Mouse (Mus musculus): Measurements from ENCODE around the gene Rara.
"Not testable (repeated sequence)": the region's sequence is repeated elsewhere in the genome, so short reads cannot be mapped to it uniquely, and the experiment has no call there.

The Rara gene

DNA sequence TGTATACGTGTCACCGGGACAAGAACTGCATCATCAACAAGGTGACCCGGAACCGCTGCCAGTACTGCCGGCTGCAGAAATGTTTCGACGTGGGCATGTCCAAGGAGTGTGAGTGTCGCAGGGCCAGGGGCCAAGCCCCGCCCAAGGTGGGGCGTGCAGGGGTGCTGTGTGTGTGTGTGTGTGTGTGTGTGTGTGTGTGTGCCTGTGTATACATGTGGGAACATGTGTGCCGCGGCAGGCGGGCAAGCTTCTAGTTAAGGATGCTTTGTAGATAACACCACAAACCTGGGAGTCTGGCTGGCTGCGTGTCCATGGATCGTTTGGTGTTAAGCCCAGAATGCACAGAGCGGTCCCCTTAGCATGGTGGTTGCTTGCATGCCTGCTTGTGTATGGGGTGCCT is 40.5 kb downstream of the Rara start:
- no peak for DNase-seq (ENCODE audit: low spot score in 2 of 2)

DNA sequence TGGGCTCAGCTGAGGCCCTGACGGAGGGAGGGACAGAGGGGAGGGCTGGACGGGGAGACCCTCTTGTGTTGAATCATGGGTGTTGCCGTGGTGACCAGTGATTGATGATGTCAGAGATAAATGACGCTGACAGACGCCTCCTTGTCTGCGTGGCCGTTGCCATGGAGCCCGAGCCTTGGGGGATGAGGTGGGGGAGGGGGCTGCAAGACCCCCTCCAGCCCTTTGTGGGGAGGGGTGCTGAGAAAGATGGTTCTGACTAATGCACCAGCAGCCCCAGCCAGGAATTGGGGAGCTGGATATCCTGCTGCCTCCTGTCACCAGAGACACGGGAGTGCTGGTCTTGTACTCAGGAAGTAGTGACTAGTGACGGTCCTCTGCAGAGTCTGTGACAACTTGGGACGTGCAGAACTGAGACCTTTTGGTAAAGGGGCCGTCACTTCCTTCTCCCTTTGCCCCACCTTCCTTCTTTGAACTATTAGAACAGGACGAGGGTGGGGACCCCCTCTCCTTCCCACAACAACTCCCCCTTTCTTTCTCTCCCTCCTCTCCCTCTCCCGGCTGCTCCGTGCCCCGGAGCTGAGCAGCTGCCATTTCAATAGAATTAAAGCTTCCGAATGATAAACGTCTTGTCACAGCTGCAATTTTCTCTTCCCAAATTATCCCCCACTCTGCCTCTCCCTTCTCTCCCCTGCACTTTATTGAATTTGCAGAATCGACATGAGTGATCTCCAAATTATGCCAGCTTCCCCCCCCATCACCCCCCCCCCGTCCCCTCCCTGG is 41.3 kb downstream of the Rara start:
- DNase-seq (ENCODE audit: low spot score in 2 of 2) = no peak

DNA sequence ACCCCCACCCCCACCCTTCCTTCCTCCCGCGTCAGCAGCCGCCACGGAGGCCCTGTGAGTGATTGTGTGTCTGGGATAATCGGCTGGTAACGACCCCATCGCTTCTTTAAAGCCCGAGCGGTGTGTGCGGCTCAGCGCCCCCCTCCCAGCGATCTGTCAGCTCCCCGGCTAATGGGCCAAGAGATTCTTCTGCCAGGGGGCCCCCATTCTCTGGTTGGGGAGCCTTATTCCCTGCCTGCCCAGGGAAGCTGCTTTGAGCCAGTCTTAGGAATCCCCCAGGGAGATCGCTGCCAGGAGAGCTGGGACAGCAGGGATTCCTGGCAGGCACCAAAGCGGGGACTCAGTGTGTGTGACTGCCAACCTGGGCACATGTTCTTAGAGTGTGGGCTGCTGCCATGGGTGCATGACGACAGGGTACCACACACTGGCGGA is 41.9 kb downstream of the Rara start:
- peak; percentile 67 to 75 for DNase-seq (ENCODE audit: low spot score in 2 of 2)

DNA sequence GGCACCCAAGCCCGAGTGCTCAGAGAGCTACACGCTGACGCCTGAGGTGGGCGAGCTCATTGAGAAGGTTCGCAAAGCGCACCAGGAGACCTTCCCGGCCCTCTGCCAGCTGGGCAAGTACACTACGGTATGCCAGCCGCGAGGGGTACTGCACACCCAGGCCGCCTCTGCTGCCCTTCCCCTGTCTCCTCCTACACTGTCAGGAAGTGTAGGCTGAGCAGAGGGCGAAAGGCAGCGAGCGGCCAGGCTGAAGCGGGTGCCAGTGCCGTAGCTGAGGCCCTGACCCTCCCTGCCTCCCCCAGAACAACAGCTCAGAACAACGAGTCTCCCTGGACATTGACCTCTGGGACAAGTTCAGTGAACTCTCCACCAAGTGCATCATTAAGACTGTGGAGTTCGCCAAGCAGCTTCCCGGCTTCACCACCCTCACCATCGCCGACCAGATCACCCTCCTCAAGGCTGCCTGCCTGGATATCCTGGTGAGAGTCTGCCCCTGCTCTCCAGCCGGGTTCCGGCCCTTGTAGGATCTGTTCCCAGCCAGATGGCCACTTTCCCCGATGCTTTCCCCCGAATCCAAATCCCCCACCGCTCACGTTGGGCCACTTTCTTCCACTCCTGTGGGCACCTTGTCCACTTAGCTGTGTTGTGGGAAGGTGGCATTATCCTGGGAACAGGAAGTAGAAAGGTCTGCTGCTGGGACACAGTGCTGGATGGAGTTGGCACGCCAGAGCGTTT is 42.7 kb downstream of the Rara start:
- no peak for DNase-seq (ENCODE audit: low spot score in 2 of 2)

DNA sequence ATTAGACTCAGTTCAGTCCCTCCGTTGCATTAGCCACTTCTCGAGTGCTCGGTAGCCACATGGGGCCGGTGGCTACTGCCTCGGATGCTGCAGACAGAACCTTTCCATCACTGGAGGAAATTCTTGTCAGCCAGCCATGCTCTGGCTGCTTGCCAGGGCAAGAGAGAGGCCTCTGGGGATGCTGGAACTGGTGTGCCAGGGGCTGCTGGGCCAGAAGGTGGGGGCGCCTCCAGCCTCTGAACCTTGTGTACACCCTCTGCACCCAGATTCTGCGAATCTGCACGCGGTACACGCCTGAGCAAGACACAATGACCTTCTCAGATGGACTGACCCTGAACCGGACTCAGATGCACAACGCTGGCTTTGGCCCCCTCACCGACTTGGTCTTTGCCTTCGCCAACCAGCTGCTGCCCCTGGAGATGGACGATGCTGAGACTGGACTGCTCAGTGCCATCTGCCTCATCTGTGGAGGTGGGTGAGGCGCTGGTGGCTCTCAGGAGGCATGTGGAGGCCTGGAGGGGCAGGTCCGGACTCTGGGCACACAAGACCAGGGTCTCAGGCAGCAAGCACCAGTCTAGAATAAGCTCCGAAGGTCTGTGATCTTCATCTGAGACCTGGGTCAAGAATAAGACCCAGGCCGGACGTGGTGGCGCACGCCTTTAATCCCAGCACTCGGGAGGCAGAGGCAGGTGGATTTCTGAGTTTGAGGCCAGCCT is 43.9 kb downstream of the Rara start:
- no peak for DNase-seq (ENCODE audit: low spot score in 2 of 2)

DNA sequence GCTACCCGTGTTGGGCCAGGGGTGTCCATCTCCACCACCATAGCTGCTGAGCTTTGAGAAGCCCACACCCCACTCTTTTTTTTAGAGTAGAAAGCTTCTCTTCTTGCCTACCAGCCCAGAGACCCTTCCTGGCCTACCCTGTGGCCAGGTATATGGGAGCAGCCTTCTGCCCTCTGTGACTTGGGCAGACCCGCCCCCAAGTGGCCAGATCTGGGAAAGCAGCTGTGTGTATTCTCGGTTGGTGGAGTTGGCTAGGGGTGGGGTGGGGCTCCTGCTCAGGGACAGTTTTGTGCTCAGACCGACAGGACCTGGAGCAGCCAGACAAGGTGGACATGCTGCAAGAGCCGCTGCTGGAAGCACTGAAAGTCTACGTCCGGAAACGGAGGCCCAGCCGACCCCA is 44.6 kb downstream of the Rara start:
- DNase-seq (ENCODE audit: low spot score in 2 of 2) = peak; percentile 84 to 88

DNA sequence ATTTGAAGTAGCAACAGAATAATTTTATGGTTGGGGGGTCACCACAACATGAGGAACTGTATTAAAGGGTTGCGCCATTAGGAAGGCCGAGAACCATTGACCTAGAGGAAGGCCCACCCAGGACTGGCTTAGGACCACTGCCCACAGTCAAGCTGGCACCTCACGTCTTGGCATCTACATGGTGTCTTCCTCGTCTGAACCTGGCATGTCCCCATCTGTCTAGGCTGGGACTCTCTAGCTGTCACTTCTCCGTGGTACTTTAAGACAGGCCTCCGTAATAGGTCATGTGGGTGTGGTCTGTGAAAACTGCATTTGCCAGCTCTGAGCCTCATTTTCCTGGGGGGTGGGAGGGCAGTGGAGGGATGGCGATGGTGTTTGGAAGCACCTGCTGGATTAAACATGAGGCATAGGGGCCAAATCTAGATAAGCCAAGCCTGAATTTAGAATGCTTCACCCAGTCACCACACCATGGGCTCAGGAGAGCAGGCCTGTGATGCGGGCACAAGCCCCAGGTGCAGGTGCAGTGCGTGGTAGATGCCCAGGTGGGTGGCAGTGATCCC is 45.3 kb downstream of the Rara start:
- no peak for DNase-seq (ENCODE audit: low spot score in 2 of 2)

DNA sequence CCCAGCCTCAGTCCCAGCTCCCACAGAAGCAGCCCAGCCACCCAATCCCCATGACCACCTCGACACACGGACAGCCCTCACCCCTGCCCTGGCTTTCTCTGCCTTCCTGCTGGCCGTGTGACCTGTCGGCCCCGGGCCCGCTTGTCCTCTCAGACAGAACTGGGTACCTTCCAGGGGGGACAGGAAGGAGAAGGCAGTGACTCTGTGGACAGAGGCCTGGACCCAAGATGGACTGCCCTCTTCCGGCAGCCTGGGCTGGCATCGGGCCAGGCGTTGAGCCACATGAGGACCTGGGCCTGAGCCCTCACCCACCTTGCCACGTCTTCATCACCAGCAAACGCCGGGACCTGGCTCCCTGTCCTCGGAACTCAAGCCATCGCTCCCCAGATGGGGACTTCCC is 46.0 kb downstream of the Rara start:
- DNase-seq (ENCODE audit: low spot score in 2 of 2) = no peak

DNA sequence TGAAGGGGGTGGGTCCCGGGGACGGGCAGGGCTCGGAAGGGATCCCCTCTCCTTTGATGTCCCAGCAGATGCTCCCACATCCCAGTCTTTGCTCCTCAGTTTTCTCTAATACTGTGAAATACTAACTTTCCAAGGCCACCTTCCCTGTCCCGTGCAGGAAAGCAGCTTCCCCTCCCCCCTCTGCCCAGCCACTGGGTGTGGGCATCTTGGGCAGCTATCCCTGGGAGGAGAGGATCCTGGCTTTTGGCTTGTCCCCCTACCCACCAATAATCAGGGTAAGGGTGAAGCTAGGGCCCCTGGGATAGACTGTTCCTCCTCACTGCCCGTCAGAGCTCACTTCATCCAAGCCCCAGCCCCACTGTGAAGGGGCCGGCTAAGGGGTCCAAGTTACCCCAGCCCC is 46.6 kb downstream of the Rara start:
- DNase-seq (ENCODE audit: low spot score in 2 of 2) = no peak

DNA sequence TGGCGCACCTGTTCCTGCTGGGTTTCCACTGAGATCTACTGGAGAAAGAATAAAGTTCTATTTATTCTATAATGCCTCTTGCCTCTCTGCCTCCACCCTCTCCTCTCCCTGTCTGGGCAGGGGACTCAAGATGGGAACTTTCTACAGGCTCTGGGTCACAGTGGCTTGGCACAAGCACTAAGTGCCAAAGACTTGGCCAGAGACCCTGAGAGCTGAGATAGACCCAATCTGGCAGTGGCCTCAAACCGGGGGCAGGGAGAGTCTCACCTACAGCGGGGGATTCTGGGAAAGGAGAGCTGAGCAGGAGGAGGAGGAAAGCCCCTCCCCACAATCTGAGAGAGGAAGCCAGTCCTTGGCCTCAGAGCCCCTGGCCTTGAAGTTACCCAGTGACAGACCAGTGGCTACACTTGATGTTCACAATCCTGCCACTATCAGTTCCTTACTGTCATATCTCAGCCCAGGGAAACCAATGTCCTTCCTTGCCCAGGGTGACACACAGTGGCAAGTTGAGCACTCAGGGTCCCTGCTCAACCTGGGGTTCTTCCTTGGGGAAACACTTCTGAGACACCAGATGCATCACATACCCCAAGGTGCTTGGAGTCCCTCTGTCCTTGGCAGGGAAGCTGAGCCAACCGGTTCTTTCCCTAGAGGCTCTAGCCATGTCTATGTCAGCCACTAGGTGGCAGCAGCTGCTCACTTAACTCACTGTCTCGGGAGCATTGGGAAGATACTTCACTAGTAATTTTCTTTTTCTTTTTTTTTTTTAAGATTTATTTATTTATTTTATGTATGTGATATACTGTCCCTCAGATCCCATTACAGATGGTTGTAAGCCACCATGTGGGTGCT is 47.5 kb downstream of the Rara start:
- peak; percentile 88 to 92 for DNase-seq (ENCODE audit: low spot score in 2 of 2)

DNA sequence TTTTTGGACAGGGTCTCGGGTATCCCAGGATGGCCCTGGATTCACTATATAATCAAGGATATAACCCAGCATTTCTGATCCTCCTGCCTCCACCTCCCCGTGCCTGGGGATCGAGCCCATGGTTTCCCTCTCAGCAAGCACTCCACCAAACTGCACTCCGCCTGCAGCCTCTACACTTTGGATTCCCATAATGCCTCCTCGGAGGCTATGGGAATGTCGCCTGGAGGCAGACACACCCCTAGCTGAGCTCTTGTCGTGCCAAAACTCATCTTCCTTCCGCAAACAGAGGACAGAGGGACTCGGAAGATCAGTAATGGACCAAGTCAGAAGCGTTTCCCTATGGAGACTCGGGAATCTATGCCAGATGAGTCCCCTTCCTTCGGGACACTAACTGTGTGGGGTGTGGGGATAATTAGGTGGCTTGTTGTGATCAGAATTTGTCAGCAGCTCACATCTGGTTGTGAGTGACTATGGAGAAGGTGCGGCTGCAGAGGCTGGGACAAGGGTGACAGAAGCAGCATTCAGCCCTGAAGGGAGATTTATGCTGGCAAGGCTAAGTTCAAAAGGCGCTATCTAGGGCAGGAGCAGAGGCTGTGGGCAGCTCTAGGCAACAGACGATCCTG is 51.0 kb downstream of the Rara start:
- no peak for DNase-seq (ENCODE audit: low spot score in 2 of 2)

DNA sequence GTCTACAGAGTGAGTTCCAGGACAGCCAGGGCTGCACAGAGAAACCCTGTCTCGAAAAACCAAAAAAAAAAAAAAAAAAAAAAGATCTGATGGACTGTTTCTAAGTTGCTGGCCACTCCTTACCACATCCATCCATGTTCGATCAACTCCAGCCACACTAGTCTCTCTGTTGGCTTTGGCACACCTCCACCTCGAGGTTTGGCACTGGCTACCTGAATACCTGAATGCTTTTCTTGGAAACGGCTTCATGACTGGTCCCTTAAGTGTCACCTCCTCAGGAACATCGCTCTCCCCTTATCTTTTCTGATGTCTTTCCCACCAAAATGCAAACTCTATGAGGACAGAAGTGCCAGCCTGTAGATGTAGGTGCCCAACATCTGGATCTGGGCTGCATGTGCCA is 51.7 kb downstream of the Rara start:
- DNase-seq (ENCODE audit: low spot score in 2 of 2) = no peak

DNA sequence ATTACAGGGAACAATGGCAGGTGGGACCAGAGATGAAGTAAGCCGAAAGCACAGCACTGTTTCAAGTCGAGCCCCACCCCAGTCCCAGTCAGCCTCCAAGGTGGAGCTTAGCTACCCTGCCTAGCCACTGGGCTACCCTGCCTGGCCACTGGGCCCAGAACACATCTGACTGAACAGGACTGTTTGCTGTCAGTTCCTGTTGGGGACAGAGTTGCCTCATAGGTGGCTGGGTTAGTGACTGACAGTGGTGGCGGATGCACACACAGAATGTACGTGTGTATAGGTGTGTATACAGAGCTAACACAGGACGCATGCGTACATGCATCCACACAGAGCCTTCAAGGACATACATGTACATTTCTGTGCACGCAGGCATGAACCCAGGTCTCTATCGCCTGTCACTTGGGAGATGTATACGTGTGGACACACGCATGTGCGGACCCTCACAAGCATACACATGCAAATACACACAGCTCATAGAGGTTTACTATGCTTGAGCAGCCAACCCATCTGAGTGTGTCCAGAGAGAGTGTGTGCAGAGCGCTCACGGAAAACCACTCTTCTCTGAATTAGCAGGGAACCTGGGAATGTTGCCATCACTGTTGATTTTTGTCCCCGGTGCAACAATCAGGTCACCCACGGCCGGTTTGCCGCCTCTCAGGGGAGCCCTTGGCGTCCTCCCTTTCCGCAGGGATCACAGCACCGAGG is 53.8 kb downstream of the Rara start:
- no peak for DNase-seq (ENCODE audit: low spot score in 2 of 2)

DNA sequence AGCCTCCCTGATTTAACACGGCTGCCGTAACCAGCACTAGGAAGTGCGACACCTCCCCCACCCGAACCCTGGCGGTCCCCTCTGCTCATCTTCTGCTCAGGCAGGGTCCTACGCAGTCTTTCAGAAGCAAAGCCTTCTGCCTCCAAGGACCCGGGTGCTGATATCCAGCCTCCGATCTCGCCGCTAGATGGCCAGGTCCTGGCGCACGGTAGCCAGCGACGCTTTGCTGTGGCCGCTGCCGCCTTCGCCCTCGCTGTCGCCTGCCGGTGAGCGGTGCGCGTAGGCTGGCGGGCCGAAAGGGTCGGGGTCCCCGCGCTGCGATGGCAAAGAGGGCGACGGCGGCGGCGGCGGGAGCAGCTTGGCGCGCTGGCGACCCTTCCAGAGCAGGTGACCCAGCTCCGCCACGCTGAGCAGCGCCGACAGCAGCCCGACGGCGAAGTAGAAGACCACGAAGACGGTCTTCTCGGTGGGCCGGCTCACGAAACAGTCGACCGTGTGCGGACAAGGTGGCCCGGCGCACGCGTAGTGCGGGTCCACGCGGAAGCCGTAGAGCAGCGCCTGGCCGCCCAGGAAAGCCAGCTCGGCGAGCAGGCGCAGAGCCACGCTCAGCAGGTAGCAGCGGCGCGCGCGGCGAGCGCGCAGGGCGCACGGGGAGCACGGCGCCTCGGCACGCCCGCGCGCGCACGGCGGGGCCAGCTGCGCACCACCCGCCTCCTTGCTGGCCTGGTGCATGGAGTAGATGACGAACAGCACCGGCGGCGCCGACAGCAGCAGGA is 54.6 kb downstream of the Rara start:
- peak in 1 of 2 experiments; percentile 67 for DNase-seq (ENCODE audit: low spot score in 2 of 2)

DNA sequence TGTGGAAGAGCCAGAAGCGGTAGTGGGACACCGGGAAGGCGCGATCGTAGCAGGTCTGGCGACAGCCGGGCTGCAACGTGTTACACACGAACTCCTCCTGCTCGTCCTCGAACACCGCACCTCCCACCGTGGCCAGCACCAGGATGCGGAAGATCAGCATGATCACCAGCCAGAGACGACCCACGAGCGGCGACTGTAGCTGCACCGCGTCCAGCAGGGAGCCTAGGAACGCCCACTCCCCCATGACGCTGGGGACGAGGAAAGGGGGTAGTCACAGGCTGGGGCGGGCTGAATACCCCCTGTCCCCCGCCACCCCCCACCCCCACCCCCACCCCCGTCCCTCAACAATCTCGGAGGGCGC is 55.1 kb downstream of the Rara start, which contains the start of gene Gjd3:
Gjd3 (minus strand) TSS at position 244 of the 361 bp plus-strand sequence.
- no peak for DNase-seq (ENCODE audit: low spot score in 2 of 2)

DNA sequence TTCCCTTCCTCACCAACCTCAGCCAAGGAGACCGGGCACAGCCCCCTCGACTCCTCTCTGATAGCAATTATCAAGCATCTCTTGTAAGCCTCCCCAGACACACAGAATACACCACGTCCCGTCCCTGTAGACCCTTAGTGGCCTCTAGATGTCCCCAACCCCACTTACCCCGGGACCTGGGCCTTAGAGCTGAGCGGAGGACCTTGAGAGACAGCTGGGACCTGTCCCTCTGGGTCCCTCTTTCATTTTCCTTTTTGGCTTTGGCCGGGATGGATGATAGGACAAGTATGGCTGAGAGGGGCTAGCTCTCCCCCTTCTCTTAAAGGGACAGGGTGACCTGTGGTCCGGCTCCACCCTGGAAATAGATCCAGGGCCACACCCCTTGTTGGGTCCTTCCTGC is 55.9 kb downstream of the Rara start:
- DNase-seq (ENCODE audit: low spot score in 2 of 2) = no peak

DNA sequence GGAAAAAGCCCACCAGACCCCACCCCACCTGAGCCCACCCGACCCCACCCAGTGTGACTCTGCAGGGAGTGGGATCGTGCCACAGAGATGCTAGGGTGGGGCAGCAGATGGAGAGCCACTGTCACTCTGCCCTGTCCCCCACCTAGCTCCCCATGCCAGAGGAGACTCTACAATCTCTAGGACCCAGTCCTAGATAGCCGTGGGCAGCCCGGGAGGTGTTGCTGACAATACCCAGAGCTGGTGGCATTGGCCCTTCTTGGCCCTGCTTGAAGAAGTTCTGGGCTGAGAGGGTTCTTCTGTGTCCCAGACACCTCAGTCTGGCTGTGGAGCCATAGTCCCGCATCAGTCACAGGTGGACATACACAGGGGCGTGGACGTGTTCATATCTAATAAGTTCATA is 57.9 kb downstream of the Rara start:
- no peak for DNase-seq (ENCODE audit: low spot score in 2 of 2)

DNA sequence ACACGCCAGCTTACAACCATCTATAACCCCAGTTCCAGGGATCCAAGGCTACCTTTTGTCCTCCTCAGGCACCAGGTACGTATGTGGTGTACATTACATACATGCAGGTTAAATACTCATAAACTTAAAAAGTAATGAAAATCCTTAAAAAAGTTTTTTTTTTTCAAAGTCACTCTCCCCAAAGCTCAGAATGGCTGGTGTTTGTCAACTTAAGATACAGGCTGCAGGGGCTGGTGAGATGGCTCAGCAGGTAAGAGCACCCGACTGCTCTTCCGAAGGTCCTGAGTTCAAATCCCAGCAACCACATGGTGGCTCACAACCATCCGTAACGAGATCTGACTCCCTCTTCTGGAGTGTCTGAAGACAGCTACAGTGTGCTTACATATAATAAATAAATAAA is 60.6 kb downstream of the Rara start:
- not testable (repeated sequence) for DNase-seq (ENCODE audit: low spot score in 2 of 2)

DNA sequence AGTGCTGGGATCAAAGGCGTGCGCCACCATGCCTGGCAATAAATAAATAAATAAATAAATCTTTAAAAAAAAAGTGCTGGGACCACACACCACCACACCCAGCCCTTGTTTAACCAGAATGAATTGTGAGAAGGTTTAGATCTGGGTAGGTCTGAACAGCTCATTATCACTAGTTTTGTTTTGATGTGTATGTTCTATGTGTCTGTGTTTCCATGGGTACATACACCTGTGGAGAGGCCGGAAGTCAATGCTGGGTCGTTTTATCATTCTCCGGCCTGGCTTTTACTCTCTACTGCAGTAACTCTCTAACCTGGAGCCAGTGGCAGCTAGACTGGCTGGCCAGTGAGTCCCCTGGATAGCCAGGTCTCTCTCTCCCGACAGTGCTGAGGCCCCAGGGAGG is 63.2 kb downstream of the Rara start:
- no peak for DNase-seq (ENCODE audit: low spot score in 2 of 2)

DNA sequence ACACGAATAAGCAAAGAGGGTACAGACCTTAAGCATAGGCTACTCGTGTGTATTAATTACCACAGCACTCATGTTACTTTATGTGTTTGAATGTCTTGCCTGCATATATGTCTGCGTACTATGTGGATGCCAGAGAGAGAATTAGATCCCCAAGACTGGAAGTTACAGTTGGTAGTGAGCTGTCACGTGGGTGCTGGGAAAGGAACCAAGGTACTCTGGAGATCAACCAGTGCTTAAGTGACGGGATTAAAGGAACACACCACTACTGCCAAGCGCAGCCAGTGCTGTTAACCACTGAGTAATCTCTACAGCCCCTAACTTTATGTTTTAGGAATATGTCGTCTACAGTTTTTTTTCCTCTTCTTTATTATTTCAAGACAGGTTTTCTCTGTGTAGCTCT is 68.4 kb downstream of the Rara start:
- DNase-seq (ENCODE audit: low spot score in 2 of 2) = no peak
